Mouse (Mus musculus) liver, embryonic 13.5 days (tissue): ENCODE results near the gene Abca2. TPM values are rescaled to one million over a fixed set of nuclear protein-coding genes. Genes with fewer than 3 reads are reported as not detected.

ENCODE experiments used
- ATAC-seq: fragments of 200-750 bp; cut with Nextera tagmentation; 2 replicates; pipeline ENCODE4 v1.8.0; 2017; ENCODE audit warnings: low read depth, mild to moderate bottlenecking, moderate number of reproducible peaks, moderate library complexity
- DNase-seq: peaks from one replicate; pipeline ENCODE4 v3.0.0; 2022
- H3K27ac ChIP-seq: fragments of 300-500 bp; sonication (generic); 2 replicates; pipeline ENCODE4 v1.5.1; 2015; ENCODE audit warnings: moderate library complexity, mild to moderate bottlenecking, inconsistent platforms
- H3K27me3 ChIP-seq: fragments of 300-500 bp; sonication (generic); 2 replicates; pipeline ENCODE4 v1.6.1; 2015; ENCODE audit warnings: mild to moderate bottlenecking, inconsistent platforms
- H3K36me3 ChIP-seq: fragments of 300-500 bp; sonication (generic); 2 replicates; pipeline ENCODE4 v1.6.1; 2015; ENCODE audit warnings: mild to moderate bottlenecking, inconsistent platforms
- H3K4me1 ChIP-seq: fragments of 300-500 bp; sonication (generic); replicated peaks from 2 replicates; pipeline ENCODE4 v1.6.1; 2015; ENCODE audit warnings: inconsistent platforms
- H3K4me2 ChIP-seq: fragments of 300-500 bp; sonication (generic); 2 replicates; pipeline ENCODE4 v1.6.1; 2015; ENCODE audit warnings: inconsistent platforms, mild to moderate bottlenecking, moderate library complexity
- H3K4me3 ChIP-seq: fragments of 300-500 bp; sonication (generic); replicated peaks from 2 replicates; pipeline ENCODE4 v1.5.1; 2015; ENCODE audit warnings: mild to moderate bottlenecking, inconsistent platforms
- H3K9ac ChIP-seq: fragments of 300-500 bp; sonication (generic); 2 replicates; pipeline ENCODE4 v1.6.1; 2015; ENCODE audit warnings: mild to moderate bottlenecking, inconsistent platforms
- H3K9me3 ChIP-seq: fragments of 300-500 bp; sonication (generic); replicated peaks from 2 replicates; pipeline ENCODE4 v1.6.1; 2016; ENCODE audit warnings: inconsistent platforms
- WGBS: fragments of 180-500 bp; shearing (Covaris S2); methylation state at CpG from one replicate; pipeline ENCODE4 v1.1.7; 2015; ENCODE audit not compliant: insufficient replicate concordance; 5-methylcytosine and 5-hydroxymethylcytosine counted together
- polyA plus RNA-seq: library from polyadenylated mRNA; unstranded; fragments of >200 nt; fragmentation: Nextera tagmentation; extraction: Ambion mirVana; gene quantifications from 2 replicates; pipeline ENCODE4 v1.2.1, GENCODE M21; 2015

Abca2 gene
- polyA plus RNA-seq, 1 experiment from 2014 or later, result 1.4 TPM

GRCm38 (mm10) chr2:25426721-25427191, 1.7 kb upstream of the Abca2 start:
- H3K27me3 ChIP-seq, result peaks cover 47% of the 10 kb centered on the region
- 6% methylated on average over 5 of the region's 5 CpGs for WGBS
- ATAC-seq, result no peak
- peaks cover 37% of the 10 kb centered on the region for H3K4me1 ChIP-seq
- no peak overlapping the region for H3K27ac ChIP-seq
- H3K9me3 ChIP-seq, result no peaks in the 10 kb centered on the region
- DNase-seq, result peak; percentile 59
- no peak overlapping the region for H3K4me2 ChIP-seq
- H3K9ac ChIP-seq, result no peak overlapping the region
- no peaks in the 10 kb centered on the region for H3K36me3 ChIP-seq
- H3K4me3 ChIP-seq, result no peak overlapping the region

GRCm38 (mm10) chr2:25427256-25427655, 1.2 kb upstream of the Abca2 start:
- peaks cover 42% of the 10 kb centered on the region for H3K4me1 ChIP-seq
- ATAC-seq, result no peak
- no peak overlapping the region for H3K27ac ChIP-seq
- H3K36me3 ChIP-seq, result no peaks in the 10 kb centered on the region
- H3K9me3 ChIP-seq, result no peaks in the 10 kb centered on the region
- H3K4me2 ChIP-seq, result no peak overlapping the region
- 81% methylated on average over 5 of the region's 5 CpGs for WGBS
- H3K4me3 ChIP-seq, result no peak overlapping the region
- no peak overlapping the region for H3K9ac ChIP-seq
- H3K27me3 ChIP-seq, result peaks cover 47% of the 10 kb centered on the region
- DNase-seq, result no peak

- H3K4me3 ChIP-seq, result peak overlapping the region; percentile 71; the same call in 1 of the 2 replicates
- H3K27ac ChIP-seq, result no peak overlapping the region
- no peak overlapping the region for H3K9ac ChIP-seq
These were observed 1.1 kb downstream of the Abca2 start for GRCm38 (mm10) chr2:25429435-25430180.

GRCm38 (mm10) chr2:25430395-25431233, 2.1 kb downstream of the Abca2 start:
- ATAC-seq, result no peak
- WGBS, result 74% methylated on average over 17 of the region's 17 CpGs
- no peak for DNase-seq
- Histone ChIP-seq H3K9ac (no peak overlapping the region), H3K9me3 (no peaks in the 10 kb centered on the region), H3K4me3 (no peak overlapping the region), H3K27ac (no peak overlapping the region), H3K4me2 (no peak overlapping the region), H3K27me3 (peaks cover 32% of the 10 kb centered on the region), H3K36me3 (no peaks in the 10 kb centered on the region), H3K4me1 (peaks cover 32% of the 10 kb centered on the region)

More at GRCm38 (mm10) chr2:25429435-25430180, 1.1 kb downstream of the Abca2 start:
- no peak for ATAC-seq
- WGBS, result 68% methylated on average over 5 of the region's 5 CpGs
- Histone ChIP-seq H3K4me1 (peaks cover 32% of the 10 kb centered on the region), H3K9me3 (no peaks in the 10 kb centered on the region), H3K36me3 (no peaks in the 10 kb centered on the region), H3K4me2 (peak overlapping the region; percentile 96), H3K27me3 (peaks cover 40% of the 10 kb centered on the region)
- no peak for DNase-seq

- H3K27me3 ChIP-seq, result peaks cover 26% of the 10 kb centered on the region
- H3K9me3 ChIP-seq, result no peaks in the 10 kb centered on the region
- no peak overlapping the region for H3K27ac ChIP-seq
- H3K4me2 ChIP-seq, result no peak overlapping the region
- H3K4me1 ChIP-seq, result peaks cover 32% of the 10 kb centered on the region
- H3K36me3 ChIP-seq, result no peaks in the 10 kb centered on the region
- no peak for DNase-seq
- WGBS, result 74% methylated on average over 6 of the region's 6 CpGs
- no peak for ATAC-seq
- H3K4me3 ChIP-seq, result no peak overlapping the region
- H3K9ac ChIP-seq, result no peak overlapping the region
These were observed 2.9 kb downstream of the Abca2 start for GRCm38 (mm10) chr2:25431308-25431855.

GRCm38 (mm10) chr2:25432326-25433098, 4.0 kb downstream of the Abca2 start:
- no peak for DNase-seq
- Histone ChIP-seq H3K27me3 (peaks cover 26% of the 10 kb centered on the region), H3K9ac (no peak overlapping the region), H3K4me1 (peaks cover 32% of the 10 kb centered on the region), H3K9me3 (no peaks in the 10 kb centered on the region), H3K4me2 (no peak overlapping the region), H3K36me3 (0 out of 2 replicates have a peak, but pooled peaks cover 3% of the 10 kb centered on the region), H3K27ac (no peak overlapping the region), H3K4me3 (no peak overlapping the region)
- 52% methylated on average over 11 of the region's 11 CpGs for WGBS
- ATAC-seq, result no peak

- ATAC-seq (no peak), DNase-seq (no peak)
- H3K9ac ChIP-seq, result no peak overlapping the region
- H3K4me3 ChIP-seq, result no peak overlapping the region
- H3K27ac ChIP-seq, result no peak overlapping the region
- no peaks in the 10 kb centered on the region for H3K9me3 ChIP-seq
- no peak overlapping the region for H3K4me2 ChIP-seq
- 80% methylated on average over 17 of the region's 17 CpGs for WGBS
- peaks cover 26% of the 10 kb centered on the region for H3K27me3 ChIP-seq
- H3K4me1 ChIP-seq, result peaks cover 28% of the 10 kb centered on the region
- H3K36me3 ChIP-seq, result 0 out of 2 replicates have a peak, but pooled peaks cover 3% of the 10 kb centered on the region
These were observed 4.6 kb downstream of the Abca2 start for GRCm38 (mm10) chr2:25433101-25433500.

GRCm38 (mm10) chr2:25434292-25434691, 5.8 kb downstream of the Abca2 start:
- ATAC-seq, result no peak
- 74% methylated on average over 8 of the region's 8 CpGs for WGBS
- Histone ChIP-seq H3K36me3 (0 out of 2 replicates have a peak, but pooled peaks cover 3% of the 10 kb centered on the region), H3K4me1 (peaks cover 18% of the 10 kb centered on the region), H3K9ac (no peak overlapping the region), H3K4me2 (no peak overlapping the region), H3K9me3 (no peaks in the 10 kb centered on the region), H3K27me3 (peaks cover 18% of the 10 kb centered on the region), H3K4me3 (no peak overlapping the region), H3K27ac (no peak overlapping the region)
- no peak for DNase-seq

- no peak overlapping the region for H3K9ac ChIP-seq
- 83% methylated on average over 10 of the region's 10 CpGs for WGBS
- DNase-seq, result no peak
- H3K4me2 ChIP-seq, result no peak overlapping the region
- ATAC-seq, result no peak
- no peaks in the 10 kb centered on the region for H3K27me3 ChIP-seq
- H3K4me1 ChIP-seq, result peaks cover 11% of the 10 kb centered on the region
- 0 out of 2 replicates have a peak, but pooled peaks cover 3% of the 10 kb centered on the region for H3K36me3 ChIP-seq
- H3K4me3 ChIP-seq, result no peak overlapping the region
- no peak overlapping the region for H3K27ac ChIP-seq
- H3K9me3 ChIP-seq, result no peaks in the 10 kb centered on the region
These were observed 7.8 kb downstream of the Abca2 start for GRCm38 (mm10) chr2:25436286-25436820.

GRCm38 (mm10) chr2:25441067-25441466, 12.6 kb downstream of the Abca2 start:
- Histone ChIP-seq H3K9me3 (no peaks in the 10 kb centered on the region), H3K9ac (no peak overlapping the region), H3K27me3 (no peaks in the 10 kb centered on the region), H3K36me3 (peaks cover 12% of the 10 kb centered on the region; the same call in 1 of the 2 replicates), H3K27ac (no peak overlapping the region), H3K4me2 (no peak overlapping the region), H3K4me3 (no peak overlapping the region), H3K4me1 (no peaks in the 10 kb centered on the region)
- 76% methylated on average over 20 of the region's 20 CpGs for WGBS
- ATAC-seq (no peak), DNase-seq (no peak)
